Mouse (Mus musculus) embryonic facial prominence, embryonic 13.5 days (tissue): ENCODE data around the gene Pth1r. TPM values are rescaled to one million over a fixed set of nuclear protein-coding genes. Genes with fewer than 3 reads are reported as not detected.

Experiments used
- ATAC-seq: fragments of 200-750 bp; cut with Nextera tagmentation; 2 replicates; pipeline ENCODE4 v1.8.0; 2017; ENCODE audit warnings: low read depth; ENCODE audit not compliant: insufficient number of reproducible peaks, insufficient read depth, low FRiP score, low TSS enrichment
- H3K27ac ChIP-seq: fragments of 300-500 bp; sonication (generic); 2 replicates; pipeline ENCODE4 v1.5.1; 2015; ENCODE audit warnings: moderate library complexity, mild to moderate bottlenecking, inconsistent platforms
- H3K27me3 ChIP-seq: fragments of 300-500 bp; sonication (generic); 2 replicates; pipeline ENCODE4 v1.6.1; 2015; ENCODE audit warnings: mild to moderate bottlenecking, inconsistent platforms
- H3K36me3 ChIP-seq: fragments of 300-500 bp; sonication (generic); 2 replicates; pipeline ENCODE4 v1.6.1; 2015; ENCODE audit warnings: mild to moderate bottlenecking, inconsistent platforms
- H3K4me1 ChIP-seq: fragments of 300-500 bp; sonication (generic); 2 replicates; pipeline ENCODE4 v1.6.1; 2015; ENCODE audit warnings: inconsistent platforms
- H3K4me2 ChIP-seq: fragments of 300-500 bp; sonication (generic); 2 replicates; pipeline ENCODE4 v1.6.1; 2015; ENCODE audit warnings: moderate library complexity, mild to moderate bottlenecking, inconsistent platforms
- H3K4me3 ChIP-seq: fragments of 300-500 bp; sonication (generic); 2 replicates; pipeline ENCODE4 v1.5.1; 2015; ENCODE audit warnings: mild to moderate bottlenecking, inconsistent platforms
- H3K9ac ChIP-seq: fragments of 300-500 bp; sonication (generic); 2 replicates; pipeline ENCODE4 v1.6.1; 2015; ENCODE audit warnings: mild to moderate bottlenecking, inconsistent platforms
- H3K9me3 ChIP-seq: fragments of 300-500 bp; sonication (generic); 2 replicates; pipeline ENCODE4 v1.6.1; 2016; ENCODE audit warnings: inconsistent platforms
- WGBS: fragments of 180-500 bp; shearing (Covaris S2); methylation state at CpG from one replicate; pipeline ENCODE4 v1.1.7; 2015; ENCODE audit warnings: mixed read lengths; 5-methylcytosine and 5-hydroxymethylcytosine counted together
- polyA plus RNA-seq: library from polyadenylated mRNA; unstranded; fragments of >200 nt; fragmentation: Nextera tagmentation; extraction: Ambion mirVana; gene quantifications from 2 replicates; pipeline ENCODE4 v1.2.1, GENCODE M21; 2015

Pth1r gene
- polyA plus RNA-seq, 1 experiment from 2014 or later = 165 TPM

GRCm38 (mm10) chr9:110746238-110746637, 707 bp downstream of the Pth1r start:
- Histone ChIP-seq H3K27me3 (peaks cover 30% of the 10 kb centered on the region), H3K4me1 (peaks cover 49% of the 10 kb centered on the region), H3K36me3 (no peaks in the 10 kb centered on the region), H3K9ac (no peak overlapping the region), H3K4me3 (no peak overlapping the region), H3K4me2 (no peak overlapping the region), H3K27ac (no peak overlapping the region), H3K9me3 (no peaks in the 10 kb centered on the region)
- ATAC-seq = no peak
- 36% methylated on average over 5 of the region's 5 CpGs for WGBS

- ATAC-seq = no peak
- H3K9me3 ChIP-seq = no peaks in the 10 kb centered on the region
- H3K36me3 ChIP-seq = 0 out of 2 replicates have a peak, but pooled peaks cover 3% of the 10 kb centered on the region
- H3K27ac ChIP-seq = no peak overlapping the region
- no peak overlapping the region for H3K4me3 ChIP-seq
- H3K4me2 ChIP-seq = no peak overlapping the region
- peaks cover 49% of the 10 kb centered on the region for H3K4me1 ChIP-seq
- WGBS = 20% methylated on average over 5 of the region's 5 CpGs
- H3K9ac ChIP-seq = no peak overlapping the region
- peaks cover 35% of the 10 kb centered on the region for H3K27me3 ChIP-seq
These were observed 1.2 kb downstream of the Pth1r start for GRCm38 (mm10) chr9:110745752-110746151.

DNA sequence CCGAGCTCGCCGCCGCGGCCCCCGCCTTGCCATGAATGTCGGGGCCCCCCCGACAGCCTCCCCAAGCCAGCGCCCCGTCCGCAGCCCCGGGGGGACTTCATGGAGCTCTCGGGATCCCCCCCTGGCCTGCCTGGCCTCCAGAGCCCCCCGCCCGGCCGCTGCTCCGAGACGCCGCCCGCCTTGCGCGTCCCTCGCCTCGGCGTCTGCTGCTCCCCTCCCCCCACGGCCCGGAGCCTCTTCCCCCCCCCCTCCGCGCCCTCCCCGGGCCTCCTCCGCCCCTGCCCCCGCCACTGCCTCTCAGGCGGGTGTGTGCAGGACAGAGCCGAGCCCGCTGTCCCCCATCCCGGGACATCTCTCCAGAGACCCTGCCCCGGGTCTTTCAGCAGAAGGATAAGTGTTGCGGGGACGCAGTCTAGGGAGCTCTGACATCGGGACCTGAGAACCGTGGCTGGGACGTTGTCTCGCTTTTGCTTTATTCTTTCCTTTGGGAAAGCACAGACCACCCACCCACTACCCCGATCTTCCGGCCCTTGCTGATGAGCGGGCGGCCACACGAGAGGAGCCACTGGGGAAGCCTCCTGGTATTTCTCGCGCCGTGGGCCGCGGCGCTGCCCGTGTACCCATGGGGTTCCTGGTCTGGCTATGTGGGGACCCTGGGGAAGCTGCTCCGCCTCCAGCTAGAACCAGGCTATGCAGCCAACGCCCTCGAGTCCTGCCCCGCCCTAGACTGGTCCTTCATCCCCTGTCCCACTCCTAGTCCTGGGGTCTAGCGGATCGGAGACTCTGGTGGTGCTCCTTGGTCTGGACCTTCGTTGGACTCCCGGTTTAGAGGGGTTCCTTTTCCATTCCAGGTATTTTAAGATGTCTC, 3.3 kb downstream of the Pth1r start:
- Histone ChIP-seq H3K4me2 (peak overlapping the region; percentile 69), H3K4me3 (peak overlapping the region; percentile 81), H3K27ac (peak overlapping the region; percentile 98), H3K9ac (peak overlapping the region; percentile 95), H3K36me3 (peaks cover 15% of the 10 kb centered on the region), H3K27me3 (peaks cover 44% of the 10 kb centered on the region), H3K9me3 (no peaks in the 10 kb centered on the region), H3K4me1 (peaks cover 55% of the 10 kb centered on the region)
- WGBS = 2% methylated on average over 43 of the region's 63 CpGs
- ATAC-seq = no peak

DNA sequence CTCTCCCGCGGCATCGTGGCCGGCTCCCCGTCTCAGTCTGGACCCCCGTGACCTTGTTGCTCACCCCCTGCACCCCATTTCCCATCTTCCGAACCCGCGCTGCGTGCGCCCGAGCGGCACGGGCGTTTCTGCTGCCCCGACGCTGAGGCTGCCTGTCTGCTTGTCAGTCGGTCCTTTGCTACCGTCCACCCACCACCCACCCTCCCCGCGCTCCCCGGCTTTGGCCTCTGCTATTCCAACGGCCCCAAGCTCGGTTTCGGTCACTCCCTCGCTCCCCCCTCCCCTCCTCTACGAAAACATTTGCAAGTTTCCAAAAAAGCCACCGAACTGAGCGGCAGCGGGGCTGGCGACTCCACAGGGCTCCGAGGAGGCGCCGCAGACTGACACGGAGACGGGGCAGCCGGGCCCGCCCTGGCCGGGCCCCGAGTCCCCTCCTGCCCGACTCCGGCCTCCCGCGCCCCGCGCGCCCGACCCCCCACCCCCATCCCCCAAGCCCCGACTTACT, 3.9 kb downstream of the Pth1r start:
- peak overlapping the region; percentile 98 for H3K27ac ChIP-seq
- H3K4me1 ChIP-seq = peaks cover 53% of the 10 kb centered on the region
- under 1% methylated on average over 43 of the region's 49 CpGs for WGBS
- peak overlapping the region; percentile 95 for H3K9ac ChIP-seq
- no peaks in the 10 kb centered on the region for H3K9me3 ChIP-seq
- H3K4me3 ChIP-seq = peak overlapping the region; percentile 81
- H3K36me3 ChIP-seq = peaks cover 15% of the 10 kb centered on the region
- peak; percentile 12; the same call in 1 of the 2 replicates for ATAC-seq
- H3K27me3 ChIP-seq = peaks cover 44% of the 10 kb centered on the region
- peak overlapping the region; percentile 69 for H3K4me2 ChIP-seq

DNA sequence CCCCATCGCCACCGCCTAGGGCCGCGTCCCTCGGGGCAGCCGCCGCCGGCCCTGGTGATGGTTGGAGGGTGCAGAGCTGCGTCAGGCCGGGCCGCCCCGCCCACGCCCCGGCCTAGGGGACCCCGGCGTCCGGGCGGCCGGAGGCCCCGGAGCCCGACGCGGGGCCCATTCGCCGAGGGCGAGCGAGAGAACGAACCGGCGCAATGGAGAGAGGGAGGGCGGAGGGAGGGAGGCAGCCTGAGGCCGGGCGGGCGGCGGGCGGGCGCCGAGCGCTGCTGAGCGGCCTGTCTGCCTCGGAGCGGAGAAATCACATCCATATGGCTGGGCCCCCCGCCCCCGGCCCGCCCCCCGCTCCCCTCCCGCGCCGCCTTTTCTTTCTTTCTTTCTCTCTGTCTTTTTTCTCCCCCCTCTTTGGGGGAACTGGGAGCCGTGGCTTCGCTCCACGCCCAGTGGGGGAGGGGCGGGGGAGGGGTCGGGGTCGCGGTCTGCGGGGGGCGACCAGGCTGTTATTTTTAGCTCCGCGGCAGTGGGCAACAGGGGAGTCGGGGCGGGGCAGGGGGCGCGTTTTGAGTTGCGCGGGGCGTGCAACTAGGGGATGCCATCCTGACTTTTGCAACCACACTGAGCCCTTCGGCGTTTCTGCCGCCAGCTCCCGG, 4.5 kb downstream of the Pth1r start:
- peak; percentile 72 for ATAC-seq
- WGBS = 0% methylated on average over 54 of the region's 71 CpGs

DNA sequence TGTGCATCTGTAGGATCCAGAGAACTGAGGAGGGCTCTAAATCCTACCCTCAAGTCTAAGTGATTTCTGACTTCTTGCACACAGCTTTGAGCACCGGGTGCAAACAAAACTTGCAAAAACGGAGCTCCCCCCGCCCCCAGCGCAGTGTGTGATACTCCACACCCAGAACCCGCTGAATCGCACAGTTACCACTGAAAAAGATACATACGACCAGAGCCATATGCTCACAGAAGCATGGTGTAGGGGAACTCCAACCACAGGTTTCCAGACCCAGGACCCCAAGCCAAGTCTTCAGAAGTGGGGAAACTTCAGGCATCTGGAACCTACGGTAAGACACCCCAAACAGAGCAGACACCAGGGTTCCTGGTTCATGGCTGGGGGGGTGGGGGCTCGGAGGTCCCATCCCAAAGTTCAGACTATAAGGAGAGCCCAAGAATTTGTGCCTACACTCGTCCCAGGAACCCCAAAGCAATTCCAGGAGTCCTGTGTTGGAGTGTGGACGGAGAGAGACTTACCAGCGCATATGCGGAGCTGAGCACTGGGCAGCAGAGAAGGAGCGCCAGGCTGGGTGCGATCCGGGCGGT, 5.1 kb downstream of the Pth1r start, which contains the start of gene Myl3:
Myl3 (plus strand) TSS at position 151 of the 584 bp plus-strand sequence.
- Histone ChIP-seq H3K4me2 (peak within 1 kb of the TSS; percentile 69), H3K9ac (peak within 1 kb of the TSS; percentile 95), H3K9me3 (no peaks in the 10 kb centered on the region), H3K27ac (peak within 1 kb of the TSS; percentile 98), H3K36me3 (peaks cover 17% of the 10 kb centered on the region), H3K27me3 (peaks cover 44% of the 10 kb centered on the region), H3K4me1 (peaks cover 56% of the 10 kb centered on the region), H3K4me3 (peak within 1 kb of the TSS; percentile 81)
- WGBS = 2% methylated on average over 17 of the region's 17 CpGs
- no peak for ATAC-seq

More for the DNA sequence above, 4.5 kb downstream of the Pth1r start:
- H3K36me3 ChIP-seq = peaks cover 15% of the 10 kb centered on the region
- H3K4me2 ChIP-seq = peak overlapping the region; percentile 69
- H3K27me3 ChIP-seq = peaks cover 44% of the 10 kb centered on the region
- peaks cover 56% of the 10 kb centered on the region for H3K4me1 ChIP-seq
- peak overlapping the region; percentile 81 for H3K4me3 ChIP-seq
- H3K9me3 ChIP-seq = no peaks in the 10 kb centered on the region
- peak overlapping the region; percentile 95 for H3K9ac ChIP-seq
- H3K27ac ChIP-seq = peak overlapping the region; percentile 98

DNA sequence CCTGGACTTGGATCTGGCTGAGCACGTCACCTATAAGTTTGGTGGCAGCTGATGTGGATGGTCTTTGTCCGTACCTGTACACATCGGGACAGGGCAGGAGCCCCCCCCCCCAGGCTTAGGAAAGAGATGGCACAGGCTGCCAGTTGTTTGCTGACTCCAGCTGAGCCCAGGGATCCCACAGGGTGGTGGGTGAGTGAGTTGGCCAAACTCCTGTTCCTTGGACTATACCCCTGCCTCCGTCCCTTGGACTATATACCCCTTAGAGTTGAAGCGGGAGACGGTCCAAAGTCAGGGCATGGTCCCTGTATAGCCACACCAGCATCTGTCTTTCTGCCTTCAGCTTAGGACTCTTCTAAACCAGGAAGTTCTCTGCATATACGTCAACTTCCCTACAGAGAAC, 7.0 kb downstream of the Pth1r start:
- Histone ChIP-seq H3K4me2 (peak overlapping the region; percentile 69), H3K4me1 (peaks cover 63% of the 10 kb centered on the region), H3K27ac (no peak overlapping the region; the same call in 1 of the 2 replicates), H3K27me3 (peaks cover 41% of the 10 kb centered on the region), H3K9ac (peak overlapping the region; percentile 95), H3K4me3 (peak overlapping the region; percentile 81), H3K36me3 (peaks cover 24% of the 10 kb centered on the region), H3K9me3 (no peaks in the 10 kb centered on the region)
- no peak for ATAC-seq
- 87% methylated on average over 7 of the region's 7 CpGs for WGBS

GRCm38 (mm10) chr9:110738054-110738453, 8.9 kb downstream of the Pth1r start:
- peaks cover 29% of the 10 kb centered on the region; the same call in 1 of the 2 replicates for H3K27me3 ChIP-seq
- peak overlapping the region; percentile 69; the same call in 1 of the 2 replicates for H3K4me2 ChIP-seq
- H3K4me3 ChIP-seq = peak overlapping the region; percentile 10; the same call in 1 of the 2 replicates
- 34% methylated on average over 1 of the region's 1 CpGs for WGBS
- no peak overlapping the region for H3K27ac ChIP-seq
- peaks cover 24% of the 10 kb centered on the region for H3K36me3 ChIP-seq
- H3K4me1 ChIP-seq = peaks cover 74% of the 10 kb centered on the region
- ATAC-seq = no peak
- H3K9ac ChIP-seq = 0 out of 2 replicates have a peak overlapping the region, but pooled peaks have one; percentile 32
- H3K9me3 ChIP-seq = no peaks in the 10 kb centered on the region

- 23% methylated on average over 9 of the region's 9 CpGs for WGBS
- H3K9me3 ChIP-seq = no peaks in the 10 kb centered on the region
- peaks cover 90% of the 10 kb centered on the region for H3K4me1 ChIP-seq
- peak overlapping the region; percentile 39 for H3K4me2 ChIP-seq
- peaks cover 24% of the 10 kb centered on the region for H3K36me3 ChIP-seq
- 0 out of 2 replicates have a peak overlapping the region, but pooled peaks have one; percentile 24 for H3K27ac ChIP-seq
- H3K27me3 ChIP-seq = peaks cover 24% of the 10 kb centered on the region; the same call in 1 of the 2 replicates
- no peak for ATAC-seq
- H3K9ac ChIP-seq = peak overlapping the region; percentile 49
- peak overlapping the region; percentile 2; the same call in 1 of the 2 replicates for H3K4me3 ChIP-seq
These were observed 10.6 kb downstream of the Pth1r start for GRCm38 (mm10) chr9:110736362-110736761.

DNA sequence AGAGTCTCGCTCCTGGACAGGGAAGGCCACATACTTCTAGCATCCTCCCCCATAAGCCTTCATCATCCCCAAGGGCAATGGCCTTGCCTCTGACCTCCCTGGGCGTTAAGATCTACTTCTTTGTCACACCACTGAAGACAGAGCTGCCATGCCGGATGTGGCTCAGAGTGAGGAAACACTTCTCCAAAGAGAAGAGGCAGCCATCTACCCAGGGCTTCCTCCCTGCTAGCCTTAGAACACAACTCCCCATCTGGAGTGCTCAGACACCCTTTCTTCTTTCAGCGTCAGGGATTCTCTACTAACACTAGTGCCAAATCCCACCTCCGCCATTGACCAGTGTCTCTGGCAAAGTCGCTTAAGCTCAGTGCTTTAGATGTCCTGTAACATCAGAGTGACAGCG, 12.8 kb downstream of the Pth1r start:
- Histone ChIP-seq H3K27ac (no peak overlapping the region), H3K4me3 (no peak overlapping the region), H3K9me3 (no peaks in the 10 kb centered on the region), H3K36me3 (peaks cover 31% of the 10 kb centered on the region), H3K4me2 (peak overlapping the region; percentile 67), H3K9ac (0 out of 2 replicates have a peak overlapping the region, but pooled peaks have one; percentile 7), H3K27me3 (peaks cover 11% of the 10 kb centered on the region), H3K4me1 (peaks cover 92% of the 10 kb centered on the region)
- no peak for ATAC-seq
- WGBS = 75% methylated on average over 7 of the region's 7 CpGs

- Histone ChIP-seq H3K27me3 (peaks cover 15% of the 10 kb centered on the region), H3K4me1 (peaks cover 96% of the 10 kb centered on the region), H3K36me3 (peaks cover 37% of the 10 kb centered on the region), H3K9me3 (no peaks in the 10 kb centered on the region), H3K27ac (peak overlapping the region; percentile 84), H3K4me3 (peak overlapping the region; percentile 36), H3K9ac (peak overlapping the region; percentile 66), H3K4me2 (peak overlapping the region; percentile 67)
- 5% methylated on average over 8 of the region's 8 CpGs for WGBS
- no peak for ATAC-seq
These were observed 13.8 kb downstream of the Pth1r start for GRCm38 (mm10) chr9:110733102-110733501.
